Mouse (Mus musculus): ENCODE measurements at regions not wholly inside any gene's neighbourhood (a gene's known extent, or its start where the extent isn't known, plus 50 kb on each side); places are given as distances from the start of the nearest gene placed in this dataset.

DNA sequence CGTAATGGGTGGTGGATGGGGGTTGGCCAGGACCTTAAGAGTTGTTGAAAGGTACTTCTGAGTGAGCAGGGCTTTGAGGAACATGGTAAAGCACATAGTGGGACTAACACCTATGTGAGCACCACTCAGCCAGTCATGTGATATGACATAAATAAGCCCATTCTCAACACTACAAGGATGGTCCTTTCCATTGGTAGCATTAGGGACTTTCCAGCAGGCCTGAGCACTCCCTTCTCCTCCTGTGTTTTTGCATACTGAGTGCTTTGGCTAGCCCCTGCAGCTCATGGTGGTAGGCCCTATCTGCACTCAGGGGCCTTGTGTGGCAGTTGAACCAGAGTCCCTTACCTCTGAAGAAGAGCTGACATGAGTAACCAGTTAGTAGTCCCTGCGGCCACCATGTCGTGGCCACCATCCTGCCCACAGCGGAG lies 75.7 kb downstream of the Ephb3 start:
- TF ChIP-seq POLR2A (IDR thresholded peaks at IDR 0.05; ENCODE audit: control insufficient read depth, extremely low read depth, insufficient read depth, low read length, poor library complexity) (no peak), CTCF (IDR thresholded peaks at IDR 0.05; ENCODE audit: borderline replicate concordance, control insufficient read depth, extremely low read depth, insufficient read depth, low read length, poor library complexity) (no peak)

All from thymus, adult 2 months (tissue).